Mouse (Mus musculus) frontal cortex, adult 2 months (tissue): ENCODE measurements around the gene Sapcd1. TPM values are rescaled to one million over a fixed set of nuclear protein-coding genes. Genes with fewer than 3 reads are reported as not detected.
A peak's percentile ranks its signal among the peaks of the same experiment; 100 is the strongest.

Experiments used
- DNase-seq, 2 experiments: peaks; one replicate each; pipeline ENCODE4 v3.0.0; 2022; ENCODE audit warnings: low spot score in 1 of 2; ENCODE audit errors: extremely low spot score in 1 of 2
- polyA plus RNA-seq: library from polyadenylated mRNA; depleted of rRNA; stranded (reverse); fragments of >200 nt; gene quantifications from 2 replicates; pipeline ENCODE4 v1.2.3, GENCODE M21; 2012

The Sapcd1 gene
- polyA plus RNA-seq, 1 experiment = 1.5 TPM

DNA sequence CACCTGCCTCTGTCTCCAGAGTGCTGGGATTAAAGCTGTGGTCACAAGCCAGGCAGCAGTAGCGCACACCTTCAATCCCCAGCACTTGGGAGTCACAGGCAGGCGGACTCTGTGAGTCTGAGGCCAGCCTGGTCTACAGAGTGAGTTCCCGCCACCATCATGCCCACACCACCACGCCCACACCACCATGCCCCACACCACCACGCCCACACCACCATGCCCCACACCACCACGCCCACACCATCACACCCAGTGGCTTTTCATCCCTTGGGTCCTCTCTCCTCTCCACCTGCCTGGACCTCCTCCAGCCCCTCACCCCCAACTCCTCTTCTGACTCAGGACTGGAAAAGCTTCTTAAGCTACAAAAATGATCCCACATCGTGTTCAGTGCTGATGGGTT is 4.1 kb upstream of the Sapcd1 start:
- no peak for DNase-seq

DNA sequence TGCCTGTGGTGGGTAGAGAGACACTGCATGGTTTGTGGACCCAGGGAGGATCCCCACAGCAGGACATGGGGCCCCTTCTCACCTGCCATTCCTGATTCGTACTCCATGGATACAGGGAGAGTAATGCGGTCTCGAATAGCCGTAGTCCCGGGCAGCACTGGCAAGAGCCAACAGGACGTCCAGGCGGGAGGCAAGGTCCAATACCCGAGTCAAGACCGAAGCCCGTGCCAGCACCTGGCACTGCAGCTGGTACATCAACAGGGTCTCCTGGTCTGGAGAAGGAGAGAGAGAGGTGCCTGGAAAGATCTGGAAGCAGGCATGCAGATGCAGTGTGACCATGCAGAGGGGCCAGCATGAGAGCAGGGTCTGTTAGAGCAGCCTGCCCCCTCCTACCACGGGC is 3.5 kb upstream of the Sapcd1 start:
- no peak for DNase-seq

DNA sequence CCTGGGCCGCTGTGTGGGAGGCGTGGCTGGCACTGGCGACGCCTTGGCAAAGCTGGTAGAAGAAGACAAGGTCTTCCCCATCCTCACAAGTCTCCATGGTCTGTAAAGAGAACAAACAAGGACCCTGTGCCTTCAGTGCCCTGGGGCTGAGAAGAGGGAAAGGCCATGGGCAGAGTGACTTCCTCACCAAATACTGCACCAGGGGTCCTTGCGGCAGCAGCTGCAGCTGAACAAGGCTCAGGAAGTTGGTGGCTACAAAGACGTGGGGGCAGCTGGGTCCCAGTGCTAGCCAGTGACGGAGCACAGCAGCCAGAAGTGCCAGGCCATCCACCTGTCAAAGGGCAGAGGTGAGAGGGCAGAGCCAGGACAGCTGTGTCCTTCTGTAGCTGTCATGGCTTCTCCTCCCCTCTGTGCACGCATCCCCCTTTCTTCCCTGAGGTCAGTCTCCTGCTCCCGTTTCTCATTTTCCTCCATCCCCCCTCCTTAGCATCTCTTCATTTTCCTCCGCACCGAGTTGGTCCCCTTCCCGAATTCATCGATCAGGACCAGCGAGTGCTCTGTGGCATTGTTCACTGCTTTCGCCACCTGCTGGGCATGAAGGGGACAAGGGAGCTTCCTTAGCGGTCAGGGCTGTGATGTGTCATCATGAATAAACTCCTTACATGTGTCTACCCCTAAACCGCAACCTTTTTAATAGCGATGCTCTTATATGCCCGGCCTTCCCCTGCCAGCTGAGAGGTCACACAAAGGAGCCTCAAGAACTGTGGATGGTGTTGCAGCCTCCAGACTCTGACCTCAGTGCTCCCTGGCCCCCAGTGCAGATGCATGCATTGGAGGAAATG is 2.1 kb upstream of the Sapcd1 start:
- no peak for DNase-seq

DNA sequence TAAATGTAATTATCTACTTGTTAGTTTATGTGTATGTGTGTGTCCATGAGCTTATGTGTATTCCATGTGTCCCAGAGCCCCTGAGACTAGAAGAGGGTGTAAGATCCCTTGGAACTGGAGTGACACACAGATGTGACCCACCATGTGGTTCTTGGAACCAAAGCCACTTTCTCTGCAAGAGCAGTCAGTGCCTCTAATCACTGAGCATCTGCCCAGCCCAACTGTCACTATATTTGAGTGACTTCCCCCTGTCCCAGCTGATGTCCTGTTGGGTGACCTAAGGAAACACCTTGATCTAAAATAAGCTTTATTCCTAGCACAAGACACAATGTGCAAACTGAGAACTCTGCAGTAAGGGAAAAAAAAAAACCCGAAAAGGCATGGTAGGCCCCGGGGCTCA is 499 bp upstream of the Sapcd1 start:
- no peak for DNase-seq

DNA sequence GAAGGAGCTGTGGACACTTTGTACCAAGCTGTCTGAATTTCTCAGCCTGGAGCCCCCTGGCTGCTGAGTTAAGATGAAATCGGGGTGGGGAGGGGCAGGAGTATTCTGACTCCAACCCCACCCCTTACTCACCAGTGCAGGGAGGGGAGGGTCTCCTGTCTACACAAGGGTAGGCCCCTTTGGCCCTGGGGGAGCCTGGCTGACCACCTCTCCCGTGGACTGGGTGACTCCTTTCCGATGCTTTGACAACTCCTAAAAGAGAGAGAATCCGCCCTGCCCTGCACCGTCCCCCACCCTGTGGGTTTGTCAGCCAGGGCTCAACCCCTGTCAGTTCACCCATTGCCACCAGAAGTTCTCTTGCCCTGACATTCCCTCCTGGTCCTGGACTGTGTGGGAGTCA is 1.6 kb downstream of the Sapcd1 start:
- no peak for DNase-seq

DNA sequence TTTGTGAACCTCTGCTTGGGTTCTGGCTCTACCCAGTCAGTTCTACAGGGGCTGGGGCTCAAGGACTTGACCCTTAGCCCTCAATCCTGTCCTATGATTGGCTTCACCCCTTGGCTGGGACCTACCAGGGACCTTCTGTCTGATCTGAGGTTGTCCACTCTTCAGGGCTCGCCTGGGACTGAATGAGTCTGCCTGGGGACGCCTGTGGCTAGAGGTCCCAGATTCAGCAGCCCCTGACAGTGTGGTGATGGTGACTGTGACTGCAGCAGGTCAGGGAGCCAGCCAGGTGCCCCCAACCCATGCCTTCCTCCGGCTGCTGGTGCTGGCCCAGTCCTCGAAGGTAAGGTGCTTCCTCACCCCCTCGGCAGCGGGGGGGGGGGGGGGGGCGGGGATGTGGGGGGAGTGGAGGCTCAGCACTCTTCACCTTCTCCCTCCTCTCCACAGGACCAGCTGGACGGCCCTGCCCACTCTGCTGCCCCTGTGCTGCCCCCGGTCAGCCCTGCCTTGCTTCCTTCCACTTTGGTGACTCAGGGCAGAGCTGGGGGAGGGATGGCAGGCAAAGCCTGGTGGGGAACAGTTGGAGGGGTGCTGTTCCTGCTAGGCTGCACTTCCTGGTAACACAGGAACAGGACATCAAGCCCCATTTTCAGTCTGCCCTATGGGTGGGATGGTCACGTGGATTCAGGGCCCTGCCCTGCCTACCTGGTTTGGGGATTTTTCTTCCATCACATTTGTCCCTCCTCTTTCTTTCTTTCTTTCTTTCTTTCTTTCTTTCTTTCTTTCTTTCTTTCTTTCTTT is 2.9 kb downstream of the Sapcd1 start:
- no peak for DNase-seq

DNA sequence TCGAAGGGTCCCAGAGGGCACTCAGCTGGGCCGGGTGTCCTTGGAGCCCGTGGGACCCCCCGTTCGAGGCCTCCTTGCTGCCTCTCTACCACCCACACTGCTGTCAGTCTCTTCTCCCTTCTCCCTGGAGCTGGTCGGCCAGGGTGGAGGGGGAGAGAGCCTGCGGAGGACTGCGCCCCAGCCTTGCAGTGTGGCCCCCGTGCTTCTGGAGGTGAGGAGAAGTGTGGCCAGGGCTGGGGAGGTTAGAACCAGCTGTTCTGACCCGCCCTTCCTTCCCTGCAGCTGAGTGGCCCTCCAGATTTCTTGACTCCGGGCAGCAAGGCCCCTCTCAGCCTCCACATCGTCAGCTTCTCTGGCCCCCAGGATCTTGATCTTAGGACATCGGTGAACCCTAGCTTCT is 3.6 kb downstream of the Sapcd1 start:
- no peak for DNase-seq

DNA sequence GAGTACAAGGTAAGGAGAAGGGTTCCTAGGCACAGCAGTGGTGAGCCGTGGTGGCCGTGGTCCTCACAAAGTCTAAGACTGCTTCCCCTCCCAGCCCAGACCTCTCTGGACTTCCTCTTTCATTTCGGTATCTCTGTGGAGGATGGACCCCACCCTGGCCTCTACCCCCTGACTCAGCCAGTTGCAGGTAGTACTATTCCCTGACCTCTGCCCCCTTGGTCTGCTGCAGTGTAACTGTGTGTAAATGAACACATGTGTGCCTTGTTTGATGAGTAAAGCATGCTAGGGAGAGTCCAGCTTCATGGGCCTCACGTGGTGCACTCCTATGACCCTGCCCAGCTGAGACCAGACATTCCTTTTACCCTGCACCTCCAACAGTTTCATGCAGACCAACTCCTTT is 4.1 kb downstream of the Sapcd1 start:
- DNase-seq = no peak

DNA sequence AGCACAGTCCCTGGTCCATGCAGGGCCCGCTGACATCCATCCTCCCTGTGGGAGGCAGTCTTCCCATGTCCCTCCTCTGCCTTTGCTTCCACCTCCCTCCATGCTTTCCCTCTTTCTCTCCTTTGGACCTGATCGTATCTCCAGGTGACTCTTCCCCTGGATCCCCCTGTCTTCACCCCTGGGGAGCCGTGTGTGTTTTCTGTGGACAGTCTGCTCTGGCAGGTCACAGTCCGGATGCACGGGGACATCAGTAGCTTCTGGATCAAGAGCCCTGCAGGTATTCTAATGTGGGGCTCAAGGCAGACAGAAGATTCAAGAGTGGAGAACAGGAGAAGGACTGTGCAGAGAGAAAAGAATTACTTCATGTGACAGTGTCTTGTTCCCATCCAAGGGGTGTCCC is 4.6 kb downstream of the Sapcd1 start:
- DNase-seq = no peak

DNA sequence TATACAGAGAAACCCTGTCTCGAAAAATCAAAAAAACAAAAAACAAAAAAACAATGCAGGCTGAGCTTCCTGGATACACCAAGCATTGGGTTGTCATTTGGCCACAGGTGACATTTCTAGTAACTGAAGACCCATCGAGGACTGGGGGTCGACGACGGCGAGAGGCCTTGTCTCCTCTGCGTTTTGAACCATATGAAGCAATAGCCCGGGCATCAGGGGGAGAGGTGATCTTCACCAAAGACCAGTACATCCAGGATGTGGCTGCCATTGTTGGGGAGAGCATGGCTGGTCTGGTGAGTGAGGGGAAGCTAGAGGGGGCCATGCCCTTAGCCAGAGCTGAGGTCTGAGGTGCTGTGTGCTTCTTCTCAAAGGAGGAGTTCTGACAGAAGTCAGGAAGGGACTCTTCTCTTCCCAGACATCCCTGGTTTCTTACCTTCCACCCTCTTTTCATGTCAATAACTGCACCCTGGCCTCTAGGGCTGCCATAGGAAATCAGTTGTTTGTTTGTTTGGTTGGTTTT is 5.2 kb downstream of the Sapcd1 start:
- no peak for DNase-seq

DNA sequence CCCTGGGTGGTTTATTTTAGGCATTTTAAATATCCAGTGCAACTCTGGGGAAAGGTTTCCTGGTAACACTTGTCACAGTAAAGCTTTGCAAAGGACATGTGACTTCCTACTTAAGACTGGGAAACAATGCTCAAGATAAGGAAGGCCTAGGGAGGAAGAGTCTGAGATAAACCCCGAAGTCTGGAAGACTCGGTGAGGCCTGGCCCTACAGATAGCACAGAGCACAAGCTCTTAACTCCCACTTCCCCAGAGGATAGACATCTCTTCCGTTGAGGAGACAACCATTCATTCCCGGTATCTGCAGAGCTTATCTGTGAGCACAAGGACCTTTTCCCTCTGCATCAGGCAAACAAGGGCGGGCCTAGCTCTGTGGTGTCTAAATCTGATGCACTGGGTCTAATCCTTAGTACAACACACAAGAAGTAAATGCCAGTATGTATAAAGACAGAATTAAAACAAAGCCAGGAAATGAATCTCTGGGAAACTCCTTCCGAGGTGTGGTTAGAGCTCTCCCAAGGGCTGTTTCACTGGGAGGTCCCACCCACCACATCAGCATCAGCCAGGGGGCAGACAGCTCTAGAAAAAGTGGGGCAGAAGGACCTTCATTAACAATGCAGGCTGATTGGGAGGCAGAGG is 5.9 kb downstream of the Sapcd1 start:
- no peak for DNase-seq

DNA sequence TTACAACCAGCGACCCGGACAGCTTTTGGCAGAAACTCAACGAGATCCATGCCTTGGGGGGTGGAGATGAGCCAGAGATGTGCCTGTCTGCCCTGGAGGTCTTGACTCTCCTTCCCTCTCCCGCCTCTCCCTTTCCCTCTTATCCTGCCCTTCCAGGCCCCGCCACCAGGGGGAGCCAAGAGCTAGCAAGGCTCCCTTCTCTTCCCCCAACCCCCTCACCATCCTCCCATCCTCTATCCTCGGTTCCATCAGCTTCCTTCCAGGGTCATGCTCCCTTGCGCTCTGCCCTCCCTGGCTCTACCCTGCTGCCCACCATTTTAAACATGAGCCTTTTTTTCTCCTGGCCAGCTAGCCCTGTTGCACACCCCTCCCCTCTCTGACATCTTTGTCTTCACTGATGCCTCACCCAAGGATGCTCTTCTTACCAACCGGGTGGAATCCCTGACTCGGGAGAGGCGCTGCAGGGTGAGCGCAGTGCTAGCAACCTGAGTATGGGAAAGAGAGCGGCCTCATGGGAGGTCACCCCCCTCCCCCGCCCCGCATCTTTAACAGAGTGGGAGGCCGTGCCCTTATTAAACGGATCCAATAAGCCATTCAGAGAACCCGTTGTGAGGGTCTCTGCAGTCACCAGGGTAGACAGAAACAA is 6.5 kb downstream of the Sapcd1 start:
- DNase-seq = peak; percentile 57 to 94

DNA sequence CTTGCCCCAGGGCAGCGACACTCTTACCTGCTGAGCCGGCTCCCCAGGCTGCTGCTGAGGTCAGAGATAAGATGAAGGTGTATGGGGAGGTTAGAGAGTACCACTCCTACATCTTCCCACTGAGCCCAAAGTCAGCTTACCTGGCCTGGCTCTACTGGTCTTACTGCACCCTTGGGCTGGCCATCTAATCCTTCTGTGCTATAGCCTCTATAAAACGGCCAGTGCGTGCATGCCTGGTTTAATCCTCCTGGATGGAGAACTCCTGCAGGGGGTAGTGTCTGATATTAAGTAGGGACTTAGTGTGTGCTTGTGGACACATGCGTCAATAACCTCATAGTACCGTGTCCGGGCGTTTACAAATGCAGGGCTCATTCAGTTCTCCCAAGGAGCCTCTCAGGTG is 7.3 kb downstream of the Sapcd1 start:
- DNase-seq = no peak

DNA sequence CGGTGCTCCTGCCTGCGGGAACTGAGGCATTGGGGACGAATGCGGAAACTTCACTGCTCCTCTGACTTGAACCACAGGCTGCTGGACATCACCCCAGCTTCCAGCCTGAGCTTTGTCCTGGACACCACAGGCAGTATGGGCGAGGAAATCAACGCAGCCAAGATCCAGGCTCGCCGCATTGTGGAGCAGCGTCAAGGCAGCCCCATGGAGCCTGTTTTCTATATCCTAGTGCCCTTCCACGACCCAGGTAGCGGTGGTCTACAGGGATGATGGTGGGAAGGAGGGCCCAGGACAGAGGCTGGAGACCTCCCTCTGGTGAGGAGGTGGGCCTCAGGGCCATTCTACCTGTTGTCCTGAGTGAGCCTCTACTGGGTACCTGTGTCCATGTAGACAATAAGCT is 7.9 kb downstream of the Sapcd1 start:
- no peak for DNase-seq

DNA sequence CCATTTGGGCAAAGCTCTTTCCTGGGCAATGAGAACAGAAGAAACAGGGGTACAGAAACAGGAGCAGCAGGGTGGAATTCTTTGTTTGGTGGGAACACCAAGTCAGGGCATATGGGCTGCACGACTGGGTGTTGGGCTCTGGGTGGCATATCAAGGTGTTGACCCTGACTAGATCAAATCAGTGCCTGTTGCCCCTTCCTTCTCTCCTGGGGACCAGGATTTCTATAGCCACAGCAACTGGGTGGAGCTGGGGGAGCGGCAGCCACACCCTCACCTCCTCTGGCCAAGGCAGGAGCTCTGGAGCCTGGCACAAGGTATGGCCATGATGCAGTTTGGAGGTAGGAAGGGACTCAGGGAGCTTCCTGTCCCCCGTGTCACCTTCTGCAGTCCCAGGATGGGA is 9.6 kb downstream of the Sapcd1 start:
- DNase-seq = no peak

DNA sequence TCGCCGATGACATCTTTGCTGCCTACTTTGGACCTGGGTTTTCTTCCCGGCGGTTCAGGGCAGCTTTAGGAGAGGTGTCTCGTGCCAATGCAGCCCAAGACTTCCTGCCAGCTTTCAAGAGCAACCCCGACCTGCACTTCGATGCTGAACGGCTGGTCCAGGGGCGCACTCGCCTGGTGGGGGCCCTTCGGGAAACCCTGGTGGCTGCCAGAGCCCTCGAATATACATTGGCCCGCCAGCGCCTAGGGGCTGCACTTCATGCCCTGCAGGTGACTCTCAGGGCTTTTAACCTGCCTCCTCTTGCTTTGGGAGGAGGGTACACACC is 10.1 kb downstream of the Sapcd1 start:
- DNase-seq = no peak

DNA sequence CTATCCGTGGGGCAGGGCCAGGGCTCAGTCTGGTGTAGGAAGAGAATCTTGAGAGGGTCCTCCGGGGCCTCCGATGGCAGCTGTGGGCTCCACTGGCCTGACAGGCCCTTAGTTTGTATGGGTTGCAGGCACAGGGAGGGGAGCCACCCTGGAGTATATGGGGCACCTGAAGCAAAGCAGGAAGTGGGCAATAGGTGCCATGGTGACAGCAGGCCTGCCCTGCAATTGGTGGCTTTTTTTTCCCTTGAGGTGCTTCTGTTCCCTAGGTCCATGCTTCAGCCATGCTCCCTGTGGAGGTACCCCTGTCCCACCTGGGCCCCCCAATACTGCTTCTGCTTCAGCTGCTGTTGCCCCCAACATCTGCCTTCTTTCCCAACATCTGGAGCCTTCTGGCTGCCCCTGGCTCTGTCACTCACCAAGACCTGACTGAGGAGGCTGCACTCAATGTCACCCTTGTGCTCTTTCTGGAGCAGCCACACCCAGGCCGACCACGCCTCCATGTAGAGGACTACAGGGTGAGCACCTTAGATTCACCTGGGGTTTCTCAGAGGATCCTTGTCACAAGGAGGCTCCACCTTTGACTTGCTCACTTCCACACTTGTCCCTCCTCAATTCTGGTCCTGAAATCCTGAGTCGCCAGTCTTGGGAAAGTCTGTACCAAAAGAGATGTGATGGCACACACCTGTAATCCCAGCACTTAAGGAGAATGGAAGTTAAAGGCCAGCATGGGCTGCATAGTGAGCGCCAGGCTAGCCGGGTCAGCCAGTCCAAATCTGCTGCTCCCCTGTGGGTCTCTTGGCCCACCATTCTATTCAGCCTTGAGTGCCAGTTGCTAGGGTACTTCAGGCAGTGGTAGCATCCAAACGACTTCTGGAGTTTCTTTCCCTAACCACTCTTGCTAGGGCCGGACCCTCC is 10.8 kb downstream of the Sapcd1 start:
- no peak for DNase-seq

DNA sequence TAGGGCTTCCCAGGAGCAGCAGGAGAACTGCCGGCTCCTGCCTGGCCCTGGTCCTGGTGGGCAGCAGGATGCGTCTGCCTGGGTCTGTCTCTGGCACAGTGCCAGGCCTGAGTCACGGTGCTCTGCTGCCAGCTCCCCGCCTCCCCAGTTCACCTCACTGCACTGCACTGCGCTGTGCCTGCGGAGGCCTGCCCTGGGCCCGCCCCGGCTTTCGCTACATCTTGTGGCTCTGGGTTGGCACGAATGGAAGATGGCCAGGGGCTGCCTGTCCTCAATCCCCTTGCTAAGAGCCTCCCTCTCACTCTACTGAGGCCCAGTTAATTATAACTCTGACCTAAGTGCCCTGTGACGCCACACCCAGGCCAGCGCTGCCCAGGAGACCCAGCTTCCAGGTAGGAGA is 11.4 kb downstream of the Sapcd1 start, which contains the start of gene Vwa7:
Vwa7 (plus strand) TSS at position 204 of the 400 bp plus-strand sequence.
- peak in 1 of 2 experiments; percentile 18 for DNase-seq

DNA sequence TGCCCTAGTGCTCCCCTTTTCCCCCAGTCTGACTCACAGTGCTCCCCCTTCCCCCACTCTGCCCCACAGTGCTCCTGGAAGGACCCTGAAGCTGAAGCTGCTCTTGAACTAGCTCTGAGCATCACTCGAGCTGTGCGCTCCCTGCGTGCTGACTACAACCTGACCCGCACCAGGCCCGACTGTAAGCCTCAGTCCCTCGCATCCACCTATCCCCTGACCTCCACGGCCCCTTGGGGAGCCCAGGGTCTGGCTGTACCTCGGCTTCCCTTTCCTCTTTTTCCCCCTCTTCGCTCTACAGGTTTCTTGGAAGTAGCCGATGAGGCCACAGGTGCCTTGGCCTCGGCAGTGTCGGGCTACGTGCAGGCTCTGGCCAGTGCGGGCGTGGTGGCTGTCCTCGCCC is 12.5 kb downstream of the Sapcd1 start:
- no peak for DNase-seq

DNA sequence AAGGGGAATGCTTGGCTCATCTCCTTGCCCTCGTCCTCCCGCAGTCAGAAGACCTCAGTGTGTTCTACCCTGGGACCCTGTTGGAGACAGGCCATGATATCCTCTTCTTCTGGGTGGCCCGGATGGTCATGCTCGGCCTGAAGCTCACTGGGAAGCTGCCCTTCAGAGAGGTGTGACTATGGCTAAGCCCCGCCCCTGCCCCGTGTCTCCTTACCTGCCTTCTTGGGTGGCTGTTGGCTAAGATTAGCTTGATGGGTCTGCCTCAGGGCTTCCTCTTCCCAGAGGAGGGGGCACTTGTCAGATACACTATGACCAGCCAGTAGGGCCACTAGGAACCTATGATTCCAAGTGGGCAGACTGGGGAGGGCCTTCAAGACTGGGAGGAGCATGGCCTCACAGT is 14.6 kb downstream of the Sapcd1 start:
- DNase-seq = no peak
